Mouse (Mus musculus) heart, embryonic 14.5 days (tissue): ENCODE results near the gene Fancc. TPM values are rescaled to one million over a fixed set of nuclear protein-coding genes. Genes with fewer than 3 reads are reported as not detected.

Experiments
- ATAC-seq: fragments of 200-750 bp; cut with Nextera tagmentation; 2 replicates; pipeline ENCODE4 v1.8.0; 2017; ENCODE audit warnings: low read depth, moderate TSS enrichment; ENCODE audit not compliant: insufficient number of reproducible peaks, insufficient read depth, low FRiP score
- H3K27ac ChIP-seq, 2 experiments: fragments of 200-500 bp in 1 of 2; fragments of 300-500 bp in 1 of 2; sonication (generic) in 1 of 2; replicated peaks in 1 of 2; 2 replicates each; pipeline ENCODE4 v1.5.1; 2012 to 2014; ENCODE audit warnings: low read depth in 2 of 2, low read length in 2 of 2, control low read depth in 1 of 2, mild to moderate bottlenecking in 1 of 2, mixed read lengths in 1 of 2; ENCODE audit not compliant: control insufficient read depth in 1 of 2, insufficient read depth in 1 of 2
- H3K27me3 ChIP-seq: fragments of 300-500 bp; sonication (generic); 2 replicates; pipeline ENCODE4 v1.6.1; 2014; ENCODE audit warnings: mild to moderate bottlenecking, low read length, control low read depth; ENCODE audit not compliant: control insufficient read depth, insufficient read depth
- H3K36me3 ChIP-seq: fragments of 300-500 bp; sonication (generic); 2 replicates; pipeline ENCODE4 v1.6.1; 2014; ENCODE audit warnings: mild to moderate bottlenecking, control low read depth, low read length, mixed read lengths; ENCODE audit not compliant: control insufficient read depth, insufficient read depth
- H3K4me1 ChIP-seq, 2 experiments: fragments of 200-500 bp in 1 of 2; fragments of 300-500 bp in 1 of 2; sonication (generic) in 1 of 2; 2 replicates each; pipeline ENCODE4 v1.6.1; 2012 to 2014; ENCODE audit warnings: low read length in 2 of 2, control low read depth in 1 of 2, mixed read lengths in 1 of 2; ENCODE audit not compliant: control insufficient read depth in 2 of 2, insufficient read depth in 2 of 2
- H3K4me2 ChIP-seq: fragments of 300-500 bp; sonication (generic); 2 replicates; pipeline ENCODE4 v1.6.1; 2014; ENCODE audit warnings: mild to moderate bottlenecking, low read length
- H3K4me3 ChIP-seq, 2 experiments: fragments of 200-500 bp in 1 of 2; fragments of 300-500 bp in 1 of 2; sonication (generic) in 1 of 2; 2 replicates each; pipeline ENCODE4 v1.5.1; 2012 to 2014; ENCODE audit warnings: low read length in 2 of 2, mild to moderate bottlenecking in 2 of 2, control low read depth in 1 of 2, low read depth in 1 of 2, moderate library complexity in 1 of 2; ENCODE audit not compliant: control insufficient read depth in 1 of 2, insufficient read depth in 1 of 2
- H3K9ac ChIP-seq: fragments of 300-500 bp; sonication (generic); 2 replicates; pipeline ENCODE4 v1.6.1; 2014; ENCODE audit warnings: mild to moderate bottlenecking, low read length
- H3K9me3 ChIP-seq: fragments of 300-500 bp; sonication (generic); 2 replicates; pipeline ENCODE4 v1.6.1; 2016; ENCODE audit warnings: low read length, control low read depth; ENCODE audit not compliant: control insufficient read depth
- WGBS: fragments of 180-500 bp; shearing (Covaris S2); extraction: QIAGEN DNeasy Blood & Tissue Kit; methylation state at CpG from one replicate; pipeline ENCODE4 v1.1.7; 2014; 5-methylcytosine and 5-hydroxymethylcytosine counted together
- polyA plus RNA-seq: library from polyadenylated mRNA; unstranded; fragments of >200 nt; fragmentation: Nextera tagmentation; extraction: Ambion mirVana; gene quantifications from 2 replicates; pipeline ENCODE4 v1.2.1, GENCODE M21; 2014

Fancc gene
- polyA plus RNA-seq, 1 experiment from 2014 or later = 15.5 TPM

GRCm38 (mm10) chr13:63514931-63515360 lies 17.9 kb upstream of the Fancc start:
- 74% methylated on average over 8 of the region's 8 CpGs for WGBS
- peaks cover 5 to 11% of the 10 kb centered on the region in 2 experiments; a peak in 2 of 4 replicates for H3K4me1 ChIP-seq
- H3K9ac ChIP-seq = no peak overlapping the region
- H3K4me2 ChIP-seq = no peak overlapping the region
- no peak for ATAC-seq
- no peaks in the 10 kb centered on the region for H3K9me3 ChIP-seq
- H3K27me3 ChIP-seq = no peaks in the 10 kb centered on the region
- no peak overlapping the region for H3K4me3 ChIP-seq
- no peak overlapping the region for H3K27ac ChIP-seq
- peaks cover 100% of the 10 kb centered on the region for H3K36me3 ChIP-seq

GRCm38 (mm10) chr13:63513374-63514098 lies 16.5 kb upstream of the Fancc start:
- H3K27me3 ChIP-seq = no peaks in the 10 kb centered on the region
- no peak overlapping the region for H3K4me3 ChIP-seq
- WGBS = 87% methylated on average over 26 of the region's 26 CpGs
- no peak overlapping the region for H3K4me2 ChIP-seq
- H3K36me3 ChIP-seq = peaks cover 97% of the 10 kb centered on the region
- no peak overlapping the region for H3K9ac ChIP-seq
- ATAC-seq = no peak
- H3K9me3 ChIP-seq = no peaks in the 10 kb centered on the region
- no peak overlapping the region for H3K27ac ChIP-seq
- H3K4me1 ChIP-seq = peaks cover 5 to 11% of the 10 kb centered on the region in 2 experiments; a peak in 2 of 4 replicates

GRCm38 (mm10) chr13:63512411-63512810 lies 15.3 kb upstream of the Fancc start:
- no peaks in the 10 kb centered on the region for H3K27me3 ChIP-seq
- H3K4me3 ChIP-seq = no peak overlapping the region
- H3K4me2 ChIP-seq = no peak overlapping the region
- WGBS = 37% methylated on average over 6 of the region's 6 CpGs
- H3K9me3 ChIP-seq = peaks cover 3% of the 10 kb centered on the region; the same call in 1 of the 2 replicates
- H3K36me3 ChIP-seq = peaks cover 96% of the 10 kb centered on the region
- H3K9ac ChIP-seq = no peak overlapping the region
- ATAC-seq = no peak
- peaks cover 5 to 11% of the 10 kb centered on the region in 2 experiments; a peak in 2 of 4 replicates for H3K4me1 ChIP-seq
- H3K27ac ChIP-seq = no peak overlapping the region

- no peak overlapping the region for H3K9ac ChIP-seq
- H3K27ac ChIP-seq = no peak overlapping the region
- peaks cover 3 to 5% of the 10 kb centered on the region in 2 experiments; a peak in 2 of 4 replicates for H3K4me1 ChIP-seq
- peaks cover 3% of the 10 kb centered on the region; the same call in 1 of the 2 replicates for H3K9me3 ChIP-seq
- WGBS = 95% methylated on average over 5 of the region's 5 CpGs
- H3K27me3 ChIP-seq = no peaks in the 10 kb centered on the region
- no peak overlapping the region for H3K4me2 ChIP-seq
- ATAC-seq = no peak
- peaks cover 53% of the 10 kb centered on the region for H3K36me3 ChIP-seq
- no peak overlapping the region for H3K4me3 ChIP-seq
Observed at GRCm38 (mm10) chr13:63507821-63508220, 10.7 kb upstream of the Fancc start.

GRCm38 (mm10) chr13:63507001-63507556 lies 10.0 kb upstream of the Fancc start:
- no peak overlapping the region for H3K4me2 ChIP-seq
- no peak overlapping the region for H3K4me3 ChIP-seq
- no peak overlapping the region for H3K9ac ChIP-seq
- H3K27ac ChIP-seq = no peak overlapping the region
- H3K9me3 ChIP-seq = peaks cover 3% of the 10 kb centered on the region; the same call in 1 of the 2 replicates
- ATAC-seq = no peak
- H3K27me3 ChIP-seq = no peaks in the 10 kb centered on the region
- 87% methylated on average over 6 of the region's 6 CpGs for WGBS
- H3K36me3 ChIP-seq = peaks cover 46% of the 10 kb centered on the region
- H3K4me1 ChIP-seq = no peaks in the 10 kb centered on the region

- ATAC-seq = no peak
- WGBS = 66% methylated on average over 1 of the region's 1 CpGs
- peaks cover 3% of the 10 kb centered on the region; the same call in 1 of the 2 replicates for H3K9me3 ChIP-seq
- no peaks in the 10 kb centered on the region for H3K27me3 ChIP-seq
- peaks cover 38% of the 10 kb centered on the region for H3K36me3 ChIP-seq
- H3K9ac ChIP-seq = no peak overlapping the region
- H3K27ac ChIP-seq = no peak overlapping the region
- H3K4me1 ChIP-seq = no peaks in the 10 kb centered on the region
- no peak overlapping the region for H3K4me3 ChIP-seq
- H3K4me2 ChIP-seq = no peak overlapping the region
Observed at GRCm38 (mm10) chr13:63506364-63506763, 9.3 kb upstream of the Fancc start.

- no peaks in the 10 kb centered on the region for H3K9me3 ChIP-seq
- H3K4me3 ChIP-seq = no peak overlapping the region
- no peak overlapping the region for H3K4me2 ChIP-seq
- no peak for ATAC-seq
- no peak overlapping the region for H3K9ac ChIP-seq
- H3K27me3 ChIP-seq = no peaks in the 10 kb centered on the region
- no peaks in the 10 kb centered on the region for H3K4me1 ChIP-seq
- WGBS = 90% methylated on average over 2 of the region's 2 CpGs
- no peak overlapping the region for H3K27ac ChIP-seq
- H3K36me3 ChIP-seq = peaks cover 3% of the 10 kb centered on the region
Observed at GRCm38 (mm10) chr13:63502391-63502790, 5.3 kb upstream of the Fancc start.
